Mouse (Mus musculus) bone marrow, adult 2 months (tissue): ENCODE data around the gene Hoxa4. TPM values are rescaled to one million over a fixed set of nuclear protein-coding genes. Genes with fewer than 3 reads are reported as not detected.

Source experiments
- H3K27ac ChIP-seq: fragments of 200-500 bp; 2 replicates; pipeline ENCODE4 v1.5.1; 2012; ENCODE audit warnings: low read depth, mild to moderate bottlenecking, control low read depth, inconsistent platforms, low read length; ENCODE audit not compliant: control insufficient read depth, poor library complexity, insufficient read depth
- H3K4me1 ChIP-seq: fragments of 200-500 bp; 2 replicates; pipeline ENCODE4 v1.6.1; 2011; ENCODE audit warnings: low read length; ENCODE audit not compliant: control insufficient read depth, insufficient read depth
- H3K4me3 ChIP-seq: fragments of 200-500 bp; replicated peaks from 2 replicates; pipeline ENCODE3; 2011; ENCODE audit warnings: mild to moderate bottlenecking, low read depth, low read length, control low read depth; ENCODE audit not compliant: control insufficient read depth
- CTCF ChIP-seq: fragments of 200-500 bp; IDR thresholded peaks from 2 replicates; pipeline ENCODE4 v1.5.1; 2011; ENCODE audit warnings: low read length, control low read depth; ENCODE audit not compliant: control insufficient read depth, insufficient read depth
- POLR2A ChIP-seq: fragments of 200-500 bp; IDR thresholded peaks from 2 replicates; pipeline ENCODE4 v1.6.1; 2011; ENCODE audit warnings: low read depth, mild to moderate bottlenecking, control low read depth, low read length, borderline replicate concordance; ENCODE audit not compliant: control insufficient read depth
- WGBS: fragments of 180-500 bp; shearing (Covaris S2); methylation state at CpG from one replicate; pipeline ENCODE4 v1.1.7; 2018; 5-methylcytosine and 5-hydroxymethylcytosine counted together
- polyA plus RNA-seq: library from polyadenylated mRNA; stranded (reverse); fragments of >200 nt; gene quantifications from 2 replicates; pipeline ENCODE4 v1.2.4, GENCODE M21; 2011; ENCODE audit warnings: low replicate concordance; ENCODE audit not compliant: missing spikeins, insufficient read depth, insufficient read length

The Hoxa4 gene
- polyA plus RNA-seq, 1 experiment, result not detected

GRCm38 (mm10) chr6:52182030-52182429 is 9.5 kb downstream of the Hoxa4 start:
- Histone ChIP-seq H3K4me1 (no peaks in the 10 kb centered on the region), H3K27ac (no peak overlapping the region), H3K4me3 (no peak overlapping the region)
- WGBS, result 79% methylated on average over 2 of the region's 2 CpGs
- TF ChIP-seq POLR2A (no peak), CTCF (no peak)

- TF ChIP-seq POLR2A (no peak), CTCF (no peak)
- Histone ChIP-seq H3K4me3 (no peak overlapping the region), H3K4me1 (no peaks in the 10 kb centered on the region), H3K27ac (no peak overlapping the region)
- WGBS, result 79% methylated on average over 3 of the region's 3 CpGs
These were observed 10.8 kb downstream of the Hoxa4 start for GRCm38 (mm10) chr6:52180726-52181125.

GRCm38 (mm10) chr6:52180213-52180710 is 11.3 kb downstream of the Hoxa4 start:
- Histone ChIP-seq H3K4me3 (no peak overlapping the region), H3K4me1 (no peaks in the 10 kb centered on the region), H3K27ac (no peak overlapping the region)
- whole genome bisulfite sequencing, result 86% methylated on average over 11 of the region's 11 CpGs
- TF ChIP-seq CTCF (no peak), POLR2A (no peak)

GRCm38 (mm10) chr6:52179690-52180089 is 11.9 kb downstream of the Hoxa4 start:
- Histone ChIP-seq H3K4me1 (no peaks in the 10 kb centered on the region), H3K4me3 (no peak overlapping the region), H3K27ac (no peak overlapping the region)
- WGBS, result 85% methylated on average over 10 of the region's 10 CpGs
- TF ChIP-seq POLR2A, result no peak
- no peak for TF ChIP-seq CTCF

- no peak overlapping the region for H3K27ac ChIP-seq
- H3K4me1 ChIP-seq, result no peaks in the 10 kb centered on the region
- TF ChIP-seq POLR2A (no peak), CTCF (no peak)
- WGBS, result 77% methylated on average over 4 of the region's 4 CpGs
- H3K4me3 ChIP-seq, result no peak overlapping the region
These were observed 12.5 kb downstream of the Hoxa4 start for GRCm38 (mm10) chr6:52178918-52179665.

- Histone ChIP-seq H3K4me1 (no peaks in the 10 kb centered on the region), H3K4me3 (no peak overlapping the region), H3K27ac (no peak overlapping the region)
- no peak for TF ChIP-seq CTCF
- TF ChIP-seq POLR2A, result no peak
- 82% methylated on average over 9 of the region's 9 CpGs for WGBS
These were observed 13.7 kb downstream of the Hoxa4 start for GRCm38 (mm10) chr6:52177806-52178205.

- no peak within 1 kb of the TSS for H3K27ac ChIP-seq
- no peaks in the 10 kb centered on the region for H3K4me1 ChIP-seq
- no peak within 1 kb of the TSS for H3K4me3 ChIP-seq
- TF ChIP-seq POLR2A, result no peak
- TF ChIP-seq CTCF, result no peak
- 89% methylated on average over 36 of the region's 36 CpGs for WGBS
These were observed 14.4 kb downstream of the Hoxa4 start, which contains the start of gene 5730596B20Rik for GRCm38 (mm10) chr6:52177061-52177735. TSS of gene 5730596B20Rik (plus strand) at chr6:52177498.

- no peak for TF ChIP-seq CTCF
- TF ChIP-seq POLR2A, result no peak
- Histone ChIP-seq H3K4me3 (no peak overlapping the region), H3K27ac (no peak overlapping the region), H3K4me1 (no peaks in the 10 kb centered on the region)
- 85% methylated on average over 6 of the region's 6 CpGs for WGBS
These were observed 15.2 kb downstream of the Hoxa4 start for GRCm38 (mm10) chr6:52176391-52176790.

GRCm38 (mm10) chr6:52175864-52176263 is 15.7 kb downstream of the Hoxa4 start:
- WGBS, result 59% methylated on average over 25 of the region's 35 CpGs
- H3K27ac ChIP-seq, result no peak overlapping the region
- no peak for TF ChIP-seq CTCF
- no peak for TF ChIP-seq POLR2A
- H3K4me1 ChIP-seq, result no peaks in the 10 kb centered on the region
- H3K4me3 ChIP-seq, result no peak overlapping the region
